Mouse (Mus musculus) megakaryocyte, embryonic 14.5 days (primary cell): ENCODE data around the gene Uts2b. TPM values are rescaled to one million over a fixed set of nuclear protein-coding genes. Genes with fewer than 3 reads are reported as not detected.

Experiments
- H3K27me3 ChIP-seq: replicated peaks from 2 replicates; pipeline ENCODE3; 2012; ENCODE audit warnings: inconsistent platforms
- H3K36me3 ChIP-seq: replicated peaks from 2 replicates; pipeline ENCODE3; 2012; ENCODE audit warnings: low read length, inconsistent platforms, mixed read lengths
- H3K4me1 ChIP-seq: 2 replicates; pipeline ENCODE4 v1.6.1; 2012; ENCODE audit warnings: inconsistent platforms
- H3K4me3 ChIP-seq: replicated peaks from 2 replicates; pipeline ENCODE3; 2012; ENCODE audit warnings: moderate library complexity, mild to moderate bottlenecking, inconsistent platforms
- H3K9me3 ChIP-seq: 2 replicates; pipeline ENCODE4 v1.6.1; 2012; ENCODE audit warnings: inconsistent platforms
- FLI1 ChIP-seq: IDR thresholded peaks from 2 replicates; pipeline ENCODE4 v1.6.1; 2012; ENCODE audit warnings: low read length, inconsistent platforms, mixed read lengths
- GATA1 ChIP-seq: IDR thresholded peaks from 3 replicates; pipeline ENCODE4 v1.6.1; 2012; ENCODE audit warnings: mixed read lengths, low read length, inconsistent platforms, borderline replicate concordance
- polyA plus RNA-seq: library from polyadenylated mRNA; stranded (reverse); fragments of >175 nt; gene quantifications from 2 replicates; pipeline ENCODE4 v1.2.3, GENCODE M21; 2012; ENCODE audit warnings: low replicate concordance; ENCODE audit not compliant: insufficient read depth

Uts2b gene
- polyA plus RNA-seq, 1 experiment: not detected

GRCm38 (mm10) chr16:27390306-27390705, 20.3 kb upstream of the Uts2b start:
- TF ChIP-seq FLI1: no peak
- no peak for TF ChIP-seq GATA1
- Histone ChIP-seq H3K9me3 (no peaks in the 10 kb centered on the region), H3K27me3 (no peaks in the 10 kb centered on the region), H3K4me3 (peak overlapping the region; percentile 94), H3K4me1 (peaks cover 45% of the 10 kb centered on the region), H3K36me3 (no peaks in the 10 kb centered on the region)

DNA sequence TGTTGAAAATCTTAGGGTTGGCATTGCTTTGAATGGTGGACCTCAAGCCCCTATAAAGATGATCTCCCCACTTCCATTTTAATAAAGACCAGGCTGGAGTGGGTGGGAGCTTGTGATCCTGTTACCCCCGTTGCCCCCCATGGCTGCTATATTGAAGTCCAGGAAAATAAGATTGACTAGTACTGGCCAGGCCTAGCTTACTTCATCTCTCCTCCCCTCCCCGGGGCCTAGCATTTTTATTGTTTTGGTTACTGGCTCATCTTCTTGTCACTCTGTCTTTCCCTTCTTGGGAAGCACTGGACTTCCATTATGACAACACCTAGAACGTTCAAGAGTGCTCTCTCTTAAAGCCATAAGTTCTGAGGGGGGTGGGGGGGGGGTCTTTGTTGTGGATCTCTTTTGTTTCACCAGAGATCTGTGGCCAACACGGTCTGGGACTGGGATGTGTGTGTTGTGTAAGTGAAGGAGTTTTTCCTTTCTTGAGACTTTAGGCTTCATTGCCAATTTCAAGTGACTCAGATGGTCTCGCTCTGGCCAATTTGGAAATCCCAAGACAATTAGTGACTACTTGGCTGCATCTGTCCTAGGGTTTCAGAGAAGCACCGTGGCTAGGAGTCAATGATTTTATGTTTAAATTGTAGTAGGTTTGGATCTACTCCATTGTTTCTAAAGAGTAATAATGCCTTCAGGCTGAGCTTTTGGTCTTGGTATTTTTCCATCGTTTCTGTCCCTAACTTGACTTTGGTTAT, 19.7 kb upstream of the Uts2b start:
- no peak for TF ChIP-seq GATA1
- no peak for TF ChIP-seq FLI1
- Histone ChIP-seq H3K36me3 (no peaks in the 10 kb centered on the region), H3K27me3 (no peaks in the 10 kb centered on the region), H3K9me3 (no peaks in the 10 kb centered on the region), H3K4me1 (peaks cover 42% of the 10 kb centered on the region), H3K4me3 (peak overlapping the region; percentile 94)

DNA sequence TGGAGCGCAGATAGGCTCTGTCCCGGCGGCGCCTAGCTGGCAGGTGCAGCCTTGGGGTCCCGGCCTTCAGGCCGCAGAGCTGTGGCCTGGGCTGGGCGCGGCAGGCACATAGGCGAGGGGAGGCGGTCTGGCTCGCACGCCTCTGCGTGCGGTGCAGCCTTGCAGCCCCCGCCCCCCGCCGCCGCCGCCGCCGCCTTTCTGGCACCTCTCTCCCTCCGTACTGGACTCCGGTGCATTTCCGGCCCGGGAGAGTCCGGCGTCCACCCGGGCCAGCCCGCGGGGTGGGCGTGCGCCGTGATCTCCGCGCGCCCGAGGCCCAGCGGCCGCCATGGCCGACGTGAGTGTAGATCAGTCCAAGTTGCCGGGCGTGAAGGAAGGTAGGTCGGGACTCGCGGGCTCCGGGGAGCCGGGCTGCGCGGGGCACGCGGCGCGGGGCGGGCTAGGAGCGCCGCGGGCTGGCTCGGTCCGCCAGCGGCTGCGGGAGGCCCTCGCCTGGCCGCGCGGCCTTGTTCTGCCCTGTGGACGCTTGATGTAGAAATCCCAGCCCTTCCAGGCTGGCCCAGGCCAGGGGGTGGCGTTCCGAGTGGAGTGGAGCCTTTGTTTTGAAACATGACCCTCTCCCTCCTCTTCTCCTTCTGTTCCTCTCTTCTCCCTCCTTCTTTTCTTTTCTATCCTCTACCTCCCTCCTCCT, 18.9 kb upstream of the Uts2b start, which contains the start of gene Ccdc50:
Ccdc50 (plus strand) TSS at position 109 of the 691 bp plus-strand sequence.
- H3K36me3 ChIP-seq: no peaks in the 10 kb centered on the region
- H3K4me1 ChIP-seq: peaks cover 42% of the 10 kb centered on the region
- peak within 1 kb of the TSS; percentile 94 for H3K4me3 ChIP-seq
- TF ChIP-seq FLI1: no peak
- TF ChIP-seq GATA1: no peak
- no peaks in the 10 kb centered on the region for H3K27me3 ChIP-seq
- H3K9me3 ChIP-seq: no peaks in the 10 kb centered on the region

DNA sequence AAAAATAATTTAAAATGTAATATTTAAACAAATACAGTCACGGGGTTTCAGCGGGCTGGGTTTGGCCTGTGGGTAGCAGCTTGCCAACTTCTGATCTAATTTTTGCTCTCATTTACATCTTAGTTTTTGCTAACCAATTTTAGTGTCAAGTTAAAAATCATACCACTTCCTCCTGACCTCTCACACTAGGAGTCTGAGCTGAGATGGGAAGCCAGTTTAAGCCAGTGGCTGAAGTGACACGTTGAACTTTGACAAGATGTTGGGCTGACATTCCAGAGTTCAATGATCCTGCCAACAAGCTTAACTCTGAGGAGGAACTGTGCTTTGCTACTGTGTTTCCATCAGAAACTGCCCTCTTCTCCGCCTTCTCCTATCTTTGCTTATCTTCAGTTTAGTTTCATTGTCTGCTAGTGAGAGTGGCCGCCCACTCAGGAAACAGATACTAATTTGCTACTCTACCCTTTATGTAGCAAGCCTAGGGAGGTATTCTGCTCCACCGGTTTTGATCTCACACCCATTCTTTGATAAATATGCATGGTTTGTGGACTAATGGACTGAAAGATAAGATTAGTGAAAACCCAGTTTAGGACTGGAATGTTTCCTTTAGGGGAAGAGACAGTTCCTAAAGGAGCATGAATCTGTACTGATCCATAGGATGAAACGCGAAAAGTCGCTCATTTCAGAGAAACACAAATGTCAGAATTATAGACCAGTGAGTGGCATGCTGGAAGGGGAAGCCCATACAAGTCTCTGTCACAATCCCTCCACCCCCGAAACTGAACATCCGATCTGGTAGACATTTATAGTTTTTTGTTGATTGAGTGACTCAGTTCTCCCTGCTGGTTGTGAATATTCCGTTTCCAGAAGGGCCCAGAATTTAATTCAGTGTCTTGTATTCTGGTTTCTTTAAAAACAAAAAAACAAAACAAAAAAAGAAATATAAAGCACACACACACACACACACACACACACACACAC, 17.9 kb upstream of the Uts2b start:
- no peak for TF ChIP-seq FLI1
- TF ChIP-seq GATA1: no peak
- peak overlapping the region; percentile 94 for H3K4me3 ChIP-seq
- H3K9me3 ChIP-seq: no peaks in the 10 kb centered on the region
- H3K27me3 ChIP-seq: no peaks in the 10 kb centered on the region
- peaks cover 39% of the 10 kb centered on the region for H3K4me1 ChIP-seq
- H3K36me3 ChIP-seq: no peaks in the 10 kb centered on the region

DNA sequence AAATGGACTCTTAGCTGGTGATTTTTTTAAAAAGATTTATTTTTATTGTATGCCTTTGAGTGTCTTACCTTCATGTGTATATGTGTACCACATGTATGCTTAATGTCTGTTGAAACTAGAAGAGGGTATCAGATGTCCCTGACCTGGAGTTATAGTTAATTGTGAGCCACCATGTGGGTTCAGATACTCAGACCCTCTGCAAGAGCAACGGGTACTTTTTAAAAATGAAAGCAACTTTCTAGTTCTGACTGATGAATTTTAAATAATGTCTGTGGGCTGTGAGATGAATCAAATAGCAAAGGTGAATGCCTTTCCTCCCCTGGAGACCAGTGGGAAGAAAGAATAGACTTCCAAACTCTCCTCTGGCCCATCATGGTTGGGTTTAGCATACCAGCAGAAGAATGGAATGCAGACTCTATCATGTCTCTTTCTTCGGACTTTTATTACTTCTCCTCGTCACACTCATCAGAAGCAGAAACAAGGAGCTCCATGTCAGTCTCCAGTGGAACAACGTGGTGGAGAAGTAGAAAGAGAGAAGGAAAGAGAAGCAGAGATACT, 16.9 kb upstream of the Uts2b start:
- H3K4me1 ChIP-seq: peaks cover 36% of the 10 kb centered on the region

GRCm38 (mm10) chr16:27385649-27386048, 15.6 kb upstream of the Uts2b start:
- Histone ChIP-seq H3K27me3 (no peaks in the 10 kb centered on the region), H3K4me1 (peaks cover 30% of the 10 kb centered on the region), H3K36me3 (no peaks in the 10 kb centered on the region), H3K4me3 (no peak overlapping the region), H3K9me3 (no peaks in the 10 kb centered on the region)
- no peak for TF ChIP-seq GATA1

More for the DNA sequence above, 16.9 kb upstream of the Uts2b start:
- no peaks in the 10 kb centered on the region for H3K9me3 ChIP-seq
- TF ChIP-seq GATA1 (no peak), FLI1 (no peak)
- no peak overlapping the region for H3K4me3 ChIP-seq
- no peaks in the 10 kb centered on the region for H3K27me3 ChIP-seq
- H3K36me3 ChIP-seq: no peaks in the 10 kb centered on the region

- Histone ChIP-seq H3K36me3 (no peaks in the 10 kb centered on the region), H3K4me3 (no peak overlapping the region), H3K4me1 (peaks cover 24% of the 10 kb centered on the region), H3K27me3 (no peaks in the 10 kb centered on the region), H3K9me3 (no peaks in the 10 kb centered on the region)
- no peak for TF ChIP-seq GATA1
- TF ChIP-seq FLI1: no peak
Measured at GRCm38 (mm10) chr16:27384893-27385603, 15.0 kb upstream of the Uts2b start.

DNA sequence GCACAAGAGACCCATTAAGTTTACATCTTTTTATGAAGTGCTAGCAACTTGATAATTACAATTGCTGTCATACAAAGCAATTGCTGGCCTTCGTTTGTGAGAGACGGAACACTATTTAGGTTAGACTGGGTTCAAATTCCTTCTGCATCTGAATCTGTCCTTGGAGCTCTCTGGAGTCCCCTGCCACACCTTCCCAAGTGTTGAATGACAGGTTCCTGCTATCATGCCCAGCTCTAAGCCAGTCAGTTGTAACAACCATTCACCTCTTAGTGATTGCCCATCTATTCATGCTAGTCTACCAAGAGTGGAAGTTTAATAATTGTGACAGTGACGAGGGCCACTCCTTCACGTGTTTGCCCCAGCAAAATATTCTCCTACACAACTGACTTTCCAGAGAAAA, 12.2 kb upstream of the Uts2b start:
- Histone ChIP-seq H3K36me3 (no peaks in the 10 kb centered on the region), H3K27me3 (no peaks in the 10 kb centered on the region), H3K4me3 (no peak overlapping the region), H3K9me3 (peaks cover 10% of the 10 kb centered on the region), H3K4me1 (peaks cover 8% of the 10 kb centered on the region)
- TF ChIP-seq GATA1: no peak
- no peak for TF ChIP-seq FLI1

DNA sequence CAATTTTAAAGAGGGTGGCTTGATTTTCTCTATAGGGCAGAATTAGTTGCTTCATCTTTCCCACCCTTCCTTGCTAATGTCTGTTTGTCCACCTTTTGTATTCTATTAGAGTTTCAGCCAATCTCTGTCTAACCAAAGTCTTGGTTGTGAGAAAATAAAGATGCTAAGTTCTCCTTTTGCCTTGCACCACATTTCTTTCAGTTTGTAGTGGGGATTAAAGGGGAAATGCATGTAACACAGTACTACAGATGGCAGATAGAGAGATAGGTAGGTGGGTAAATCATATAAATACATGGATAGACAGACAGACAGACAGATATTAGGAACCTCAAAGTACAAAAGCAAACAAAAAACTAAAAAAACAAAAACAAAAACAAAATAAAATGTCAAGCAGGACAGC, 6.5 kb upstream of the Uts2b start:
- TF ChIP-seq FLI1 (no peak), GATA1 (no peak)
- no peaks in the 10 kb centered on the region for H3K36me3 ChIP-seq
- H3K4me1 ChIP-seq: peaks cover 18% of the 10 kb centered on the region
- peaks cover 10% of the 10 kb centered on the region for H3K9me3 ChIP-seq
- H3K27me3 ChIP-seq: no peaks in the 10 kb centered on the region
- no peak overlapping the region for H3K4me3 ChIP-seq
